Mouse (Mus musculus): Measurements from ENCODE around the gene Nthl1.

DNA sequence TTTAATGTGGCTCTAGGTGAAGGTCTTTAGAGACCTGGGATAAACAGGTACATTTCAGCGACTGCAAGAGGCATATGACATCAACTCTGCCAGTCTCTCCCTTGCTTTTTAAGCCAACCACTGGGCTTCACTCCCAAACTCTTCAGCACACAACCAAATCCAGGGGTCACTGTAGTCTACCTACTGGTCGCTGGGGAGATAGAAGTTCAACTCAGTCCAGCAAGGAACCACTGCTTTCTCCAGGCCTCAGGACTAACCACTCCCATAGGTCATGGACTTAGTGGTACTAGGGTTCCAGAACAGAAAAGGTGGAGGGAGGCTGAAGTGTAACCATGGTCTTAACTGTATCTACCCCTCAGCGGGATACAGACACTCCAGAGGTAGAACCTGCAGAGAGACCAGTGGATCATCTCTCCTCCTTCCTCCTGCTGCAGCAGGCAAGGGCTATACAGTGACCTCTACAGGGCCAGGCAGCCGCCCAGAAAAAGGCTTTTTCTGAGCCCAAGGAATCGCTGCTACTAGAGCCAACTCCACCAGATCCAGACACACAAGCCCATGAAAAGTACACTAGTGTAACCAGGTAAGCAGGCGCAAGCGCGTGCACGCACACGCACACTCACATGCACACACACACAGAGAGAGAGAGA lies 16.4 kb downstream of the Nthl1 start:
- TF ChIP-seq CTCF (IDR thresholded peaks at IDR 0.05; ENCODE audit: control insufficient read depth, insufficient read depth, insufficient read length): no peak
- no peak for TF ChIP-seq MAX (IDR thresholded peaks at IDR 0.05)
- TF ChIP-seq USF1 (IDR thresholded peaks at IDR 0.05; ENCODE audit: low read depth): no peak

All from C2C12 (cell line).